Mouse (Mus musculus): ENCODE measurements around the gene Dsel. TPM values are rescaled to one million over a fixed set of nuclear protein-coding genes. Genes with fewer than 3 reads are reported as not detected.

Dsel gene
- 5.6 and 6.1 TPM in 2 replicates for polyA plus RNA-seq (2012; rRNA removed)

- H3K4me1 ChIP-seq (ENCODE audit: control insufficient read depth, insufficient read depth, low read length): 0 out of 2 replicates have a peak, but pooled peaks cover 1% of the 10 kb centered on the region
- H3K27ac ChIP-seq (ENCODE audit: insufficient read depth, low read length): peak within 1 kb of the TSS; percentile 83
- no peak for TF ChIP-seq CTCF (IDR thresholded peaks at IDR 0.05; ENCODE audit: extremely low read depth, insufficient read depth, low read length)
- peak; percentile 85 for TF ChIP-seq POLR2A (IDR thresholded peaks at IDR 0.05; ENCODE audit: extremely low read depth, insufficient read depth, low read length)
- peak within 1 kb of the TSS; percentile 51 for H3K4me3 ChIP-seq (ENCODE audit: insufficient read depth, low read length)
Observed at GRCm38 (mm10) chr1:111864779-111865165, at the start of gene Dsel. Gene Dsel (minus strand): TSS chr1:111864918.

- no peaks in the 10 kb centered on the region for H3K4me1 ChIP-seq (ENCODE audit: control insufficient read depth, insufficient read depth, low read length)
- no peak for TF ChIP-seq POLR2A (IDR thresholded peaks at IDR 0.05; ENCODE audit: extremely low read depth, insufficient read depth, low read length)
- no peak for TF ChIP-seq CTCF (IDR thresholded peaks at IDR 0.05; ENCODE audit: extremely low read depth, insufficient read depth, low read length)
- no peak overlapping the region for H3K27ac ChIP-seq (ENCODE audit: insufficient read depth, low read length)
- H3K4me3 ChIP-seq (ENCODE audit: insufficient read depth, low read length): no peak overlapping the region
Observed at GRCm38 (mm10) chr1:111911424-111911823, 46.7 kb upstream of the Dsel start.

- no peak for TF ChIP-seq POLR2A (IDR thresholded peaks at IDR 0.05; ENCODE audit: extremely low read depth, insufficient read depth, low read length)
- no peak for TF ChIP-seq CTCF (IDR thresholded peaks at IDR 0.05; ENCODE audit: extremely low read depth, insufficient read depth, low read length)
- H3K4me1 ChIP-seq (ENCODE audit: control insufficient read depth, insufficient read depth, low read length): no peaks in the 10 kb centered on the region
- H3K27ac ChIP-seq (ENCODE audit: insufficient read depth, low read length): no peak overlapping the region
- H3K4me3 ChIP-seq (ENCODE audit: insufficient read depth, low read length): no peak overlapping the region
Observed at GRCm38 (mm10) chr1:111883336-111883735, 18.6 kb upstream of the Dsel start.

- Histone ChIP-seq H3K4me1 (ENCODE audit: control insufficient read depth, insufficient read depth, low read length) (no peaks in the 10 kb centered on the region), H3K27ac (ENCODE audit: insufficient read depth, low read length) (no peak overlapping the region), H3K4me3 (ENCODE audit: insufficient read depth, low read length) (no peak overlapping the region)
- TF ChIP-seq CTCF (IDR thresholded peaks at IDR 0.05; ENCODE audit: extremely low read depth, insufficient read depth, low read length) (no peak), POLR2A (IDR thresholded peaks at IDR 0.05; ENCODE audit: extremely low read depth, insufficient read depth, low read length) (no peak)
Observed at GRCm38 (mm10) chr1:111875784-111876183, 11.1 kb upstream of the Dsel start.

- no peak for TF ChIP-seq CTCF (IDR thresholded peaks at IDR 0.05; ENCODE audit: extremely low read depth, insufficient read depth, low read length)
- TF ChIP-seq POLR2A (IDR thresholded peaks at IDR 0.05; ENCODE audit: extremely low read depth, insufficient read depth, low read length): no peak
- Histone ChIP-seq H3K4me1 (ENCODE audit: control insufficient read depth, insufficient read depth, low read length) (no peaks in the 10 kb centered on the region), H3K27ac (ENCODE audit: insufficient read depth, low read length) (no peak overlapping the region), H3K4me3 (ENCODE audit: insufficient read depth, low read length) (no peak overlapping the region)
Observed at GRCm38 (mm10) chr1:111873196-111873595, 8.5 kb upstream of the Dsel start.

GRCm38 (mm10) chr1:111865467-111865866 lies 749 bp upstream of the Dsel start:
- Histone ChIP-seq H3K27ac (ENCODE audit: insufficient read depth, low read length) (no peak overlapping the region), H3K4me1 (ENCODE audit: control insufficient read depth, insufficient read depth, low read length) (0 out of 2 replicates have a peak, but pooled peaks cover 1% of the 10 kb centered on the region), H3K4me3 (ENCODE audit: insufficient read depth, low read length) (no peak overlapping the region; the same call in 1 of the 2 replicates)
- TF ChIP-seq POLR2A (IDR thresholded peaks at IDR 0.05; ENCODE audit: extremely low read depth, insufficient read depth, low read length) (no peak), CTCF (IDR thresholded peaks at IDR 0.05; ENCODE audit: extremely low read depth, insufficient read depth, low read length) (no peak)

GRCm38 (mm10) chr1:111864063-111864778 lies 497 bp downstream of the Dsel start:
- H3K4me3 ChIP-seq (ENCODE audit: insufficient read depth, low read length): peak overlapping the region; percentile 51
- peak overlapping the region; percentile 83 for H3K27ac ChIP-seq (ENCODE audit: insufficient read depth, low read length)
- TF ChIP-seq CTCF (IDR thresholded peaks at IDR 0.05; ENCODE audit: extremely low read depth, insufficient read depth, low read length) (peak; percentile 64), POLR2A (IDR thresholded peaks at IDR 0.05; ENCODE audit: extremely low read depth, insufficient read depth, low read length) (no peak)
- 0 out of 2 replicates have a peak, but pooled peaks cover 1% of the 10 kb centered on the region for H3K4me1 ChIP-seq (ENCODE audit: control insufficient read depth, insufficient read depth, low read length)

- no peak for TF ChIP-seq CTCF (IDR thresholded peaks at IDR 0.05; ENCODE audit: extremely low read depth, insufficient read depth, low read length)
- no peak for TF ChIP-seq POLR2A (IDR thresholded peaks at IDR 0.05; ENCODE audit: extremely low read depth, insufficient read depth, low read length)
- no peak overlapping the region for H3K27ac ChIP-seq (ENCODE audit: insufficient read depth, low read length)
- H3K4me3 ChIP-seq (ENCODE audit: insufficient read depth, low read length): no peak overlapping the region
- H3K4me1 ChIP-seq (ENCODE audit: control insufficient read depth, insufficient read depth, low read length): 0 out of 2 replicates have a peak, but pooled peaks cover 1% of the 10 kb centered on the region
Observed at GRCm38 (mm10) chr1:111857852-111858251, 6.9 kb downstream of the Dsel start.

- H3K27ac ChIP-seq (ENCODE audit: insufficient read depth, low read length): no peak overlapping the region
- H3K4me3 ChIP-seq (ENCODE audit: insufficient read depth, low read length): no peak overlapping the region
- no peaks in the 10 kb centered on the region for H3K4me1 ChIP-seq (ENCODE audit: control insufficient read depth, insufficient read depth, low read length)
- TF ChIP-seq CTCF (IDR thresholded peaks at IDR 0.05; ENCODE audit: extremely low read depth, insufficient read depth, low read length) (no peak), POLR2A (IDR thresholded peaks at IDR 0.05; ENCODE audit: extremely low read depth, insufficient read depth, low read length) (no peak)
Observed at GRCm38 (mm10) chr1:111852439-111852838, 12.3 kb downstream of the Dsel start.

- TF ChIP-seq POLR2A (IDR thresholded peaks at IDR 0.05; ENCODE audit: extremely low read depth, insufficient read depth, low read length): no peak
- TF ChIP-seq CTCF (IDR thresholded peaks at IDR 0.05; ENCODE audit: extremely low read depth, insufficient read depth, low read length): no peak
- Histone ChIP-seq H3K4me1 (ENCODE audit: control insufficient read depth, insufficient read depth, low read length) (no peaks in the 10 kb centered on the region), H3K4me3 (ENCODE audit: insufficient read depth, low read length) (no peak overlapping the region), H3K27ac (ENCODE audit: insufficient read depth, low read length) (no peak overlapping the region)
Observed at GRCm38 (mm10) chr1:111833583-111834225, 31.0 kb downstream of the Dsel start.
